20 mouse cellular contexts compared by ENCODE assay signal in genomic region chr5:67106261-67106660, GRCm38 (mm10). TPM values are rescaled to one million over a fixed set of nuclear protein-coding genes. Genes with fewer than 3 reads are reported as not detected.
"Had no signal": no experiment of that assay in that cellular context is flagged by ENCODE, and none has a peak within 500 bp of the region (broad histone marks: within the 10 kb centered on the region; RNA-seq: fewer than 3 reads in every experiment).

No protein-coding gene starts in this region.

- H3K4me3 ChIP-seq: neural tube, embryonic 13.5 days; neural tube, embryonic 15.5 days; stomach, embryonic 15.5 days had no signal

- H3K9me3 ChIP-seq: neural tube, embryonic 13.5 days; neural tube, embryonic 15.5 days; stomach, embryonic 15.5 days had no signal

- H3K9ac ChIP-seq: neural tube, embryonic 13.5 days; neural tube, embryonic 15.5 days; stomach, embryonic 15.5 days had no signal

- H3K27ac ChIP-seq: neural tube, embryonic 13.5 days; neural tube, embryonic 15.5 days; stomach, embryonic 15.5 days; stomach, postnatal 0 days had no signal

- H3K36me3 ChIP-seq: neural tube, embryonic 13.5 days; neural tube, embryonic 15.5 days; stomach, embryonic 15.5 days had no signal

- H3K4me2 ChIP-seq: neural tube, embryonic 13.5 days; neural tube, embryonic 15.5 days; stomach, embryonic 15.5 days had no signal

- H3K4me1 ChIP-seq: neural tube, embryonic 13.5 days; neural tube, embryonic 15.5 days had no signal

- DNase-seq: retina, postnatal 1 day; right cerebral cortex, adult 18-20 months; right cerebral cortex, postnatal 14 days; right cerebral cortex, postnatal 25 days; right cerebral cortex, postnatal 4 days; spleen, adult 18-20 months; thymus, adult 18-20 months; thymus, adult 2 months; thymus, postnatal 14 days; thymus, postnatal 25 days; thymus, postnatal 36 days; thymus, postnatal 4 days had no signal

RNA-seq across cellular contexts. Expression of gene Phox2b, which starts 7.2 kb away (rescaled TPM):
- total RNA-seq: neutrophil, adult 5-6 weeks had no signal
- polyA plus RNA-seq: spleen, adult 2 months; testis, adult 2 months; thymus, adult 2 months; thymus, postnatal 0 days had no signal
